17 mouse cellular contexts compared by ENCODE assay signal in genomic region chr4:46959776-46960175, GRCm38 (mm10). TPM values are rescaled to one million over a fixed set of nuclear protein-coding genes. Genes with fewer than 3 reads are reported as not detected.
A peak's percentile ranks its signal among the peaks of the same experiment; 100 is the strongest.
DNase-seq lines count a peak whose midpoint lies in the region; ATAC-seq and TF ChIP-seq lines count a peak whose summit lies in the region.
"Had no signal": no experiment of that assay in that cellular context is flagged by ENCODE, and none has a peak within 500 bp of the region (broad histone marks: within the 10 kb centered on the region; RNA-seq: fewer than 3 reads in every experiment).

No protein-coding gene starts in this region.

- no peak for TF ChIP-seq POLR2A in kidney, adult 2 months (IDR thresholded peaks at IDR 0.05; ENCODE audit: low read depth, low read length)
- TF ChIP-seq POLR2A in lung, adult 2 months (IDR thresholded peaks at IDR 0.05; ENCODE audit: borderline replicate concordance, extremely low read depth, low read depth, low read length), result no peak

- no peak overlapping the region for H3K4me3 ChIP-seq in kidney, adult 2 months (ENCODE audit: insufficient read depth, low read depth, low read length)
- no peak overlapping the region for H3K4me3 ChIP-seq in liver, embryonic 14.5 days (ENCODE audit: insufficient read depth in 1 of 2, low read depth in 2 of 2, low read length in 2 of 2)
- H3K4me3 ChIP-seq in lung, adult 2 months (replicated peaks; ENCODE audit: extremely low read depth, low read depth, low read length), result no peak overlapping the region
- H3K4me3 ChIP-seq in hindbrain, embryonic 12.5 days, result no peak overlapping the region
- H3K4me3 ChIP-seq: forebrain, embryonic 13.5 days; limb, embryonic 15.5 days had no signal

- no peak overlapping the region for H3K9ac ChIP-seq in liver, embryonic 14.5 days (replicated peaks)
- H3K9ac ChIP-seq in hindbrain, embryonic 12.5 days, result no peak overlapping the region
- H3K9ac ChIP-seq: forebrain, embryonic 13.5 days; limb, embryonic 15.5 days had no signal

- no peaks in the 10 kb centered on the region; the same call in 1 of the 2 replicates for H3K4me1 ChIP-seq in kidney, adult 2 months (ENCODE audit: control insufficient read depth, insufficient read depth, low read length)
- H3K4me1 ChIP-seq in liver, embryonic 14.5 days (replicated peaks; ENCODE audit: control insufficient read depth in 2 of 2, insufficient read depth in 2 of 2, low read length in 1 of 2), result no peaks in the 10 kb centered on the region
- H3K4me1 ChIP-seq in lung, adult 2 months (ENCODE audit: control insufficient read depth, insufficient read depth, low read length), result no peaks in the 10 kb centered on the region
- no peaks in the 10 kb centered on the region for H3K4me1 ChIP-seq in hindbrain, embryonic 12.5 days
- H3K4me1 ChIP-seq: forebrain, embryonic 13.5 days; limb, embryonic 15.5 days had no signal

- H3K27me3 ChIP-seq in kidney, adult 2 months (replicated peaks; ENCODE audit: control insufficient read depth, insufficient read depth, low read length), result no peaks in the 10 kb centered on the region
- no peaks in the 10 kb centered on the region for H3K27me3 ChIP-seq in liver, embryonic 14.5 days (ENCODE audit: control insufficient read depth, insufficient read depth, low read length)
- H3K27me3 ChIP-seq in hindbrain, embryonic 12.5 days, result no peaks in the 10 kb centered on the region
- H3K27me3 ChIP-seq: forebrain, embryonic 13.5 days; limb, embryonic 15.5 days had no signal

- ATAC-seq in liver, embryonic 14.5 days (ENCODE audit: insufficient read depth), result peak; percentile 77
- no peak for ATAC-seq in hindbrain, embryonic 12.5 days (ENCODE audit: low FRiP score)
- ATAC-seq: forebrain, embryonic 13.5 days had no signal

- no peak overlapping the region for H3K27ac ChIP-seq in kidney, adult 2 months (ENCODE audit: insufficient read depth, low read depth, low read length)
- H3K27ac ChIP-seq in liver, embryonic 14.5 days, result no peak overlapping the region
- no peak overlapping the region for H3K27ac ChIP-seq in hindbrain, embryonic 12.5 days
- H3K27ac ChIP-seq: forebrain, embryonic 13.5 days; limb, embryonic 15.5 days had no signal

- 66% methylated on average over 6 of the region's 6 CpGs for WGBS in kidney, adult 2 months
- WGBS in liver, embryonic 14.5 days (ENCODE audit: insufficient replicate concordance), result 69% methylated on average over 6 of the region's 6 CpGs
- 90% methylated on average over 6 of the region's 6 CpGs for WGBS in lung, adult 2 months
- WGBS in hindbrain, embryonic 12.5 days, result 95% methylated on average over 6 of the region's 6 CpGs

- TF ChIP-seq CTCF in kidney, adult 2 months (conservative IDR thresholded peaks at IDR 0.05; ENCODE audit: insufficient read depth, insufficient read length, low read depth, low read length), result no peak
- no peak for TF ChIP-seq CTCF in liver, embryonic 14.5 days (IDR thresholded peaks at IDR 0.05; ENCODE audit: low read depth)
- no peak for TF ChIP-seq CTCF in lung, adult 2 months (IDR thresholded peaks at IDR 0.05; ENCODE audit: insufficient read depth, low read length)

- H3K36me3 ChIP-seq in kidney, adult 2 months (ENCODE audit: control insufficient read depth, insufficient read depth, low read length), result no peaks in the 10 kb centered on the region
- no peaks in the 10 kb centered on the region for H3K36me3 ChIP-seq in liver, embryonic 14.5 days (replicated peaks; ENCODE audit: control insufficient read depth, insufficient read depth, low read depth)
- H3K36me3 ChIP-seq in hindbrain, embryonic 12.5 days, result no peaks in the 10 kb centered on the region
- H3K36me3 ChIP-seq: limb, embryonic 15.5 days had no signal

- no peak overlapping the region for H3K4me2 ChIP-seq in liver, embryonic 14.5 days (ENCODE audit: low read depth)
- no peak overlapping the region for H3K4me2 ChIP-seq in hindbrain, embryonic 12.5 days (replicated peaks)
- H3K4me2 ChIP-seq: forebrain, embryonic 13.5 days; heart, embryonic 11.5 days; limb, embryonic 15.5 days had no signal

- TF ChIP-seq EP300 in liver, embryonic 14.5 days (IDR thresholded peaks at IDR 0.05; ENCODE audit: low read depth), result no peak

- H3K9me3 ChIP-seq in liver, embryonic 14.5 days (ENCODE audit: control insufficient read depth, low read length), result no peaks in the 10 kb centered on the region
- H3K9me3 ChIP-seq in hindbrain, embryonic 12.5 days (replicated peaks), result no peaks in the 10 kb centered on the region
- H3K9me3 ChIP-seq: forebrain, embryonic 13.5 days; limb, embryonic 15.5 days had no signal

- peak; percentile 4 for DNase-seq in adrenal gland, postnatal 10 days
- DNase-seq in adrenal gland, adult (ENCODE audit: inconsistent age in 2 of 2, low spot score in 1 of 2), result no peak
- DNase-seq in kidney, adult 2 months, result peak; percentile 87
- DNase-seq in kidney, postnatal 25 days, result peak; percentile 56 to 85
- peak; percentile 24 to 26 (median 24) for DNase-seq in liver, embryonic 14.5 days (ENCODE audit: low read depth in 3 of 3, low spot score in 3 of 3)
- DNase-seq in lung, adult 2 months, result no peak
- no peak for DNase-seq in spleen, postnatal 14 days (ENCODE audit: low spot score in 2 of 2)
- DNase-seq: cerebellum, adult 11 months; cerebellum, postnatal 36 days; gastrocnemius, postnatal 36 days; thymus, adult 18-20 months had no signal

RNA-seq across cellular contexts. Expression of gene Gabbr2, which starts 31.9 kb away (rescaled TPM):
- total RNA-seq in adrenal gland, postnatal 10 days (2021), result 1 to 10 TPM; 1.6 to 1.7 TPM
- 0.26 and 0.28 TPM in 2 replicates for polyA plus RNA-seq in kidney, adult 2 months (2012; rRNA removed)
- polyA plus RNA-seq in liver, embryonic 14.5 days (2012; rRNA removed), result 0.03 and 0.07 TPM in 2 replicates
- polyA plus RNA-seq in liver, embryonic 14.5 days (2014; fragmentation: Nextera tagmentation; extraction: Ambion mirVana), result not detected in 2 replicates
- polyA plus RNA-seq in lung, adult 2 months (2012; rRNA removed), result 0.05 TPM in 1 of 2 replicates, not detected in the other
- 1.3 and 1.4 TPM in 2 replicates for polyA plus RNA-seq in hindbrain, embryonic 12.5 days (2016; fragmentation: Nextera tagmentation; extraction: Ambion mirVana)
- total RNA-seq: megakaryocyte-erythroid progenitor cell, adult 5-6 weeks; MEL had no signal

Comparison
In these comparisons a context has a peak if more than half of its experiments do, and no peak if none do; other contexts are left out.
1. DNase-seq: peak in adrenal gland, postnatal 10 days (single experiment), kidney, adult 2 months (single experiment), kidney, postnatal 25 days (2 of 2) and liver, embryonic 14.5 days (3 of 3); none in adrenal gland, adult (0 of 2), lung, adult 2 months (single experiment) and spleen, postnatal 14 days (0 of 2).